Mouse (Mus musculus) liver (tissue): ENCODE measurements around the gene Idi1.
"Not testable (repeated sequence)": the region's sequence is repeated elsewhere in the genome, so short reads cannot be mapped to it uniquely, and the experiment has no call there.

Source experiments
- DNase-seq: peaks from one replicate; pipeline ENCODE4 v3.0.0-alpha.2; 2020; ENCODE audit warnings: mixed read lengths

The Idi1 gene

DNA sequence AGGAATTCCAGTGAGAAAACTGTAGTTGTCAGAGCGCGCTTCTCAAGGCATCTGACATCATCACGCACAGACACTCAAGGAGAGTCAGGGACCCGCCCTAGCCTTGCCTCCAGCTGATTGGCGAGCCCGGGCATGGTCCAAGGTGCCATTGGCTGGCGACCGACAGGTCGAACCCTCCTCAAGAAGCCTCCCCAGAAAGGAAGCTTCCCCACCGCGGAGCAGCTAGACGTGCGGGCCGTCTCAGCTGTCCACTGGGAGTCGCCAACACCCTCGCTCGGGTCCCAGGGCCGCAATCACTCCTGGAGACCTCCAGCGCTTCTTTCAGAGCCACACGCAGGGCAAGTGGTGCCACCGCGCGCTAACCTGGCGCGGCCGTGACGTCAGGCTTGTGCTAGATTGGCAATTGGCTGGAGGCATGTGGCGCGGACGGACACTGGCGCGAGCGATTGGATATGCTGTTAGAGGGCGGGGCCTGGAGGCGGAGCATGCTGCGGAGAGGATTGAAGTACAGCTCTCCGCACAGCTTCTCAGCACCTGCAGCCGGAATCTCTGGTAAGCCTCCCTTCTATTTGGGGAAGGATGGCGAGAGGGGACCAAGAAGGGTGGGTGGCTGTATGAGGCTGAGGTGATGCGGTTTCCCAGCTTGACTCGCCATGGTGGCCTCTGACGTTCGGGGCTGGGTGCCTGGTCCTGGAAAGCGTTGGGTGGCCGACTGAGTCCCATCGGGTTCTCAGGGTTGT is at the start of gene Idi1:
Gene Idi1, plus strand, starts transcription at position 57 of the 740 bp plus-strand sequence.
- DNase-seq, result peak; percentile 98

DNA sequence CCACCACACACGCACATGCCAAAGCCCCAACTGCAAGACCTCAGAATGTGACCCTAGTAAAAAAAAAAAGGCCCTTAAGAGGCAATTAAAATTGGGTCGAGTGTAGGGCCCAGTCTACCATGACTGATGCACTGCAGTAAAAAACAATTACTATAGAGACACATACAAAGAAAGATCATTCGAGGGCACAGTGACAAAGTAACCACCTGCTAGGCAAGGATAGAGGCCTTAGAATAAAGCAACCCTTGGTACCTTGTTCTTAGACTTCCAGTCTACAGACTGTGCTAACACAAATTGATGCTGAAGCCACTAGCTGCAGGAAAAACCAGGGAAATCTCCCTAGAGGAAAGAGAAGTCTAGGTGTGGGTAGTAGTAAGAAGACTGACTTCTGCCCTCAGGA is 46.9 kb upstream of the Idi1 start:
- DNase-seq, result no peak

DNA sequence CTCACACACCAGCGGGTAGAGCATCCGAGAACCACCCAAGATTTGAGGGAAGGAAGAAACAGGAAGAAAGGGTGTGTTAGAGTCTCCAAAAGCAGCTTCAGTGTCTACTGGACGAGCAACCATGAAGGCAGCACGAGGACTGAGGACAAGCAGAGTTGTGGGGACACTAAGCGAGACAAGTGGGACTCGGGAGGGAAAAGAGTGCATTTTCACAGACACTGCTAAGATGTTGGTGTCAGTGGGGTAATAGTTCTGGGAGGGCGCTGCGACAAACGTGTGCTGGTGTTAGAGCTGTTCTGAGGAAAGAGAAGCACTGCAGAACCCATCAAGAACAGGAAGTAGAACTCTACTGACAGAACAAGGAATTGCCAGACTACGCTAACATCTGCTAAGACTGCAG is 46.2 kb upstream of the Idi1 start:
- DNase-seq, result no peak

DNA sequence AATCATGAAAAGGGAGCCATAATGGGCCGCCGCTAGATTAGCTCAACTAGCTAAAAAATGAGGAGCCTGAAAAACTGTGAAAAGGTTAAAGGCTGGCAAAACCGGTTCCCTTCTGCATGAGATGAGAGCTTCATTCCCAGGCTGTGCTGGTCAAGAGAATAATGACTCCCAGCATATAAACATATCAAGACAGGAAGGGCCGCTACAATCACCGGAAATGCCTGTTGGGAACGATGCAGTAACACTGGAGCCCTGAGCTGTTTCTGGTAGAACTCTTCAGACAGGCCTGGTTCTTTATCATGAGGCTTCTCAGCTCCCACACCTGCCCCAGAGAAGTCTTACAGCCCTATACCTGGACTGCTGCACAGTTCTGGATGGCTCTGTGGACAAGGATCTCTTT is 45.4 kb upstream of the Idi1 start:
- no peak for DNase-seq

DNA sequence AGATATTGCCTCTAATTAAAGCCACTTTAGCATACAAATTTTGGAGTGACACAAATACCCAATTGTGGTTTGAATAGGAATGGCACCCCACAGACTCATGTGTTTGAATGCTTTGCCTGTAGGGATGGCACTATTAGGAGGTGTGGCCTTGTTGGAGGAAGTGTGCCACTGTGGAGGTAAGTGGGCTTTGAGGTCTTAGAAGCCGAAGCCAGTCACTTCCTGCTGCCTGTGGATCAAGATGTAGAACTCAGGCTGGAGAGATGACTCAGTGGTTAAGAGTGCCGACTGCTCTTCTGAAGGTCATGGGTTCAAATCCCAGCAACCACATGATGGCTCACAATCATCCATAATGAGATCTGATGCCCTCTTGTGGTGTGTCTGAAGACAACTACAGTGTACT is 44.4 kb upstream of the Idi1 start:
- DNase-seq, result no peak

DNA sequence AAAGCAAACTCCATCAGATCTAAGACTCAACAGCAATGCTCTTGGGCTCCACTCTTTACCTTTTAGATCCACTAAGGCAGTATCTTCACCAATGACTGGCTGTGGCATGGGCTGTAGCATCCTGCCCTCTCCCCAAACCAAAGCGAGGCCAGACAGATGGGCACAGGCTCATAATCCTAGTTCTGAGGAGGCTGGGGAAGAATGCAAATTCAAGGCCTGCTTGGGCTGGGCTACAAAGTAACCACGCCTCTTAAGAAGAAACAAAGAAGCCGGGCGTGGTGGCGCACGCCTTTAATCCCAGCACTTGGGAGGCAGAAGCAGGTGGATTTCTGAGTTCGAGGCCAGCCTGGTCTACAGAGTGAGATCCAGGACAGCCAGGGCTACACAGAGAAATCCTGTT is 43.5 kb upstream of the Idi1 start:
- not testable (repeated sequence) for DNase-seq

DNA sequence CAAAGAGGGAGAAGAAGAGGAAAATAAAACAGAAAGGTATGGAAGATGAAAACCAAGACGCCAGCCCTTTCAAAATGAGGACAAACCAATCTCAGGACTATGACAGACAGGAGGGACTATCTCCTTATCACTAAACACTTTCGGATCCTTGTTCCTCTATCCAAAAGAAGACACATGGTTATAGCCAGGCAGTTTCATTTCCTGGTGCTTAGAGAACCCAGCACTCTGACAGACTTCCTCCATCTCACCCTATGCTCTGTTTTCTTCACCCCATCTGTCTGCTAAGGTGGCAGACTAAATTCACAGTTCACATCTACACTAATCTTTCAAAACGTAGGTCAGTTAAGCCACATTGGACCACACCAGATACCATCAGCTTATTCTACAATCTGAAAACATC is 43.0 kb upstream of the Idi1 start:
- DNase-seq, result no peak

DNA sequence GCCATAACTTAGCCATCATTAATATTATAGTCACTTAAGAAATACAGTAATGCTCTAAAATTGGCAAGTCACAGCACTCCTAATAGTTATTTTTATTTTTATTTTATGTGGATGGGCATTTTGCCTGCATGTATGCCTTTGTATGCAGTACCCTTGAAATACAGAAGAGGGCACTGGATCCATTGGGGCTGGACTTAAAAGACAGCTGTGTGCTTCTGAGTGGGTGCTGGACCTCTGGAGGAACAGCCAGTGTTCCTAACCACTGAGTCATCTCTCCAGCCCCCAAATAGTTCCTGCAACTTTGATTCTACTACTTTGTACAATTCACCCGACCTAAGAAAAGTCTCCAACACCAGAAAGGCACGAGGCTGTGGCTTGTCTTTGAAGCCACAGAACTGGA is 37.6 kb upstream of the Idi1 start:
- DNase-seq, result no peak

DNA sequence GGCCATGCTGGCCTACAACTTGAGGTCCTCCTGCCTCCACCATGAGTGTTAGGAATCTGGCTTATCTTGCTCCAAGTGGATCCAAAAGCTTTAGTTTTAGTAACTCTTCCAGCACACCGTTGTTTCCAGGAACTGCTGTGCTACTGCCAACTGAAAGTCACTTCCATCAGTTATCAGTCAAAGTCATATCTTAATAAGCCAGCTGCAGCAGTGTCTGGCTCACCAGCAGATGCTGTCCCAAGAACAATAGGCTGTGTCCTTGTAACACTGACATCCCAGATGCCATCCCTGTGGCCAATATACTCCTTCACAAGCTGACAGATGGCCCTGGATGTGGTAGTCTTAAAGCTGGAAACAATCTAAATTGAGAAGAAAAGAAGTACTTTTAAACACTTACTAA is 36.0 kb upstream of the Idi1 start:
- peak; percentile 40 for DNase-seq

DNA sequence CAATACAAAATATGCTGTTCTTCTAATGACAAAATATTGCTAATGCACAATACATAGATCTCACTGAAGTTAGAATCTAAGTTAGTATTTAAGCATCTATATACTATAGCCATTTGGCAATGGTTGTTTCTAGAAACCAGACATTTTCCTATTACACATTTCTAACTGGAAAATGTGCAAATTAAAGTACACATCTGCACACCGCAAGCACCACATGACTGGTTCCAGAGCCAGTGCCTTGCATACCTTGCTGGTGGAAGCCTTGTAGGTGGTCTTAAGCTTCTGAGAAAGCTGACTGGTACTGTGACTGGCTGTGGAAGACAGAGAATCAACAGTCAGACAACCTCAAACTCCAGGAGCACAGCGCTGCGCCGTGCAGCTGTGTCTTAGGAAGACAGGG is 31.9 kb upstream of the Idi1 start:
- DNase-seq, result no peak

DNA sequence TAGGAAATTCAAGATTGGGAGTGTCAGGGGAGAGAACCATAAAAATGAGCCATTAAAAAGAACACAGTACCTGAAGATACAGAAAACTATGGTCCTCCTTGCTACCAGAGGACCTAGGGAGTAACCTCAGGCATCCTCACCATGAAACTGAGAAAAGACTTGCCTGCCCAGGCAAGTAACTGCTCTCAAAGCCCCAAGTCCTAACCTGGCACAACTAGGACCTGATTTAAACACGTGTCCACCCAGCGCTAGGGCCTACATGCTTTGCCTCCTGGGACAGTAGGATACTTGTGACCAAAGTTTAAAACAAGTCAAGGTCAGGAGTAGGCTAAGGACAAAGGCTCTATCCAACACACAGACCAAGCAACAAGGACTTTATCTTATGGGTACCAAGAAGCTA is 30.5 kb upstream of the Idi1 start:
- no peak for DNase-seq

DNA sequence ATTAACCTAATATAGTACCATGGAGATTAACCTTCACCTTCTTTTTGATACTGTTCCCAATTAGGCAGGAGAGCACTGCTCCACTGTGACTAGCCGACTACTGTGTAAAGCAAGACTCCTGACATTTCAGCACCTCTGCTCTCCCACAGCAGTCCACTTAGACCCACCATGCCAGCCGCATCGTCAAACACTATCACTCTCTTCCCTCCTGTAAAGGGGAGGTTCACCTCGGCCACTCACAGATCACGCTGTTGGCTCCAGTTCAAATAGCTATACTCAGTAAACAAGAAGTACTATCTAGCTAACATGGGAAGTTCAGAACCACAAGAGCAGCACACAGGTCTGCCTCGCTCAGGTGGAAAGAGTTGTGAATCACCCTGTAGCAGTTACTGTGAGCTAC is 26.8 kb upstream of the Idi1 start:
- no peak for DNase-seq

DNA sequence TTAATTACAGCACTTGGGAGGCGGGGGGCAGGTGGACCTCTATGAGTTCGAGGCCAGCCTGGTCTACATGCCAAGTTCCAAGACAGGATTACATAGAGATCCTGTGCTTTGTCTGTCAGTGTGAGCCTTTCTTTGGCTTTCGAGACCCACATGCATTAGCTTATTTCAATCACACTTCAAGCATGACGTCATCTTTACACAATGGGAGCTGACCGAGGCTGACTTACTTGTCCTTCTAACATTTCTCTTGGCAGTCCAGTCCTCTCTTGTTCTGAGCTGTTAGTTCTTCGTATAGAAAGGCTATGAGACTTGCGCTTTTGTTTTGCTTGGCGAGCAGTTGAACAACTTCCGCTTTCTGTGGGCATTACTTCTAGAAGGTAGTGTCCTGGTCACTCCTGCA is 24.4 kb upstream of the Idi1 start:
- no peak for DNase-seq

DNA sequence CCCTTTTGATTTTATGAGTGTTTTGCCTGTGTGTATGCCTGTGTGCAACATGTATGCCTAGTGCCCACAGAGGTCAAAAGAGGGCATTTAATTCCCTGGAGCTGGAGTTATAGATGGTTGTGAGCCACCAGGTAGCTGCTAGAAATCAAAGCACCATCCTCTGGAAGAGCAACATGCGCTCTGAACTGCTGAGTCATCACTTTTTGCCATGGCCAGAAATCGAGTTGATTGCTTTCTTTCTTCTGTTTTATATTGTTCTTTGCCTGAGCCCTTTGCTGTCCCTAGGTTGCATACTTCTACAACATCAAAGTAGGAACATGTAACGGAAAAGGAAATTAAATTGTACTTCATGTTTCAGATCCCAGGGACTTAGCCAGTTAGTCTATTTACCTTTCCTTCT is 20.3 kb upstream of the Idi1 start:
- DNase-seq, result no peak

DNA sequence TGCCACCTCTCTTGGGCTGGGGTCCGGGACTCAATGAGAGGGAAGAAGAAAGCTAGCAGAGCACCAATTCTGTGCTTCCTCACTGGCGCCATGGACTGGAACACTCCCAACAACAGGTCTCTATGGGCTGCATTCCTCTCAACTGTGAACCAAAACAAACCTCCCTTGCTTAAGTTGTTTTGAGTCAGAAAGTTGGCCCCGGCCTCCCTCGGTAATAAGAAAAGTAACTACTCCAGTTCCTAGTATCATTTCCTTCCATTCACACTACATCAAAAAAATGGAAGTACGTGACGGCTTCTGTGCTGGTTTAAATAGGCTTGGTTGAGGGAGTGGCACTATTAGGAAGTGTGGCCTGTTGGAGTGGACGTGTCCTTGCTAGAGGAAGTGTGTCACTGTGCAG is 18.7 kb upstream of the Idi1 start:
- DNase-seq, result no peak

DNA sequence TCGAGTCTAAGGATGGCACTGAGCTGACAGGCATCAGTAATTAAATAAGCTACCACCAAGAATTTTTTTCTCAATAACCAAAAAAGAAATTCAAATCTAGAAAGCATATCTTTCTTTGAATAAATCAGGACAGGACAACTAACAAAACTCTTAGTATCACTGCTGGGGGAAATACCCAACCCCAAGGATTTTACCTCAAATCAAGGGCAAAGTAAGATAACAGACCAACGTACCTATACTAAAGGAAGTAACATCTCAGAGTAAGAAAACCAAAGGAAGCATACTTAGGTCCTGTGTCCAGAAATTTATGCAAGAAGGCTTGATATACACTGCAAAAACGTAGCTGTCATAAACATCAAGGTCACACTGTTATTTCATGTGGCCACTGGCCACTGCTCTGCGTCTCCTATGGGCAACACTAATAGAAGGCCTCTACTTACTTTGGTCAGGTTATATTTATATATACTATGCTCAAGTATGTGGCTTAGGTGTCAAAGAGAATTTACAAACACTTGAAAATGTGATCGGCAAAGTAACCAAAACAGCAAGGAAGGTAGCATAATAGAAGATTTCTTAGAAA is 15.6 kb upstream of the Idi1 start:
- DNase-seq, result no peak

DNA sequence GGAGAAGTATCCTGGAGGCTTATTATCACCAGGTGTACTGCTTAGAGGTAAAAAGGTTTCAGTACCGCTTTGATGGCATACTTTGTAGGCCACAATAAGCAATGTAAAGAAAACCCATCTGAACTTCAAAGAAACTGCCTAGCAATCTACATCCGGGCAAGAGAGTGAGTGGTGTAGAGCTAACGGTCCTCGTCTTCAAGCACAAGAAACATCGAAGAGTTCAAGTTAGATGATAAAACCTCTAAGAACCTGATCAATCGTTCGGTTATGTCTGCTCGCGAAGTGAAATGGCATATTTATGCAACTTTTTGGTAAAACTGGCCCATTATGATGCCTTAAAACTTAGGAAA is 15.2 kb upstream of the Idi1 start:
- DNase-seq, result no peak

DNA sequence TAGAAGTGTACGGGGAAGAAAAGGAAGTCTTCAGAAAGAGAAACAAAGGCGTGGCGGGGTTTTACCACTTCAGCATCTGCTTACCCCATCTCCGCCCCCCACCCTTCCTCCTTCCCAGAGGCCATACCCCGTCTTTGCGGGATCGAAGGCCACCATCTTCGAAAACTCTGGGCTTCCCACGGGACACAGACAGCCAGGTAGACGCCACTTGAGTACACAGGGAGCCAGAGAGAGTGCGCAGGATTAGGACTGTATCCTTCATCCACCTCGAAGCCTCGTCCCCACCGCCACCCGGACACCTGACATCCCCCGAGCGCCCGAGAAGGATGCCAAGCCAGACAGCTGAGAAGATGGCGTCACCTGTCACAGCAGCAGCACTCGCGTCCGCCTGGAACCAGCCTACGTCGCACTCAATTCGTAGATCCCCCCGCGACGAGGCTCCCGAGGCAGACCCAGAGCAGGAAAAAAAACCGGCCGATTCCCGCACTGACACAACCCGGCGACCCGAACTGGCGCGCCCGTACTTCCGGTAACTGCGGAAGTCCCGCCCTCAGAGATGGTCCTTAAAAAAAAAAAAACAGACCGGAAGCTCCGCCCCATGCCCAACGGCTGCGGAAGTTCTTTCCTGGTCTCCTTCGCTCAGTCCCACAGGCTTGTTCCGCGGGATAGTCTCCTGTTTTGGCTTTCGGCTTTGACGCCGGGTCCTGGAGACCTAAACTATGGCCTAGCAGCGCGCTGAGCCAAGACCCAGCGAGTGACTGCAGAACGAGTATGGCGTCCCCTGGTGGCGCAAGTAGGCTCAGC is 14.6 kb upstream of the Idi1 start:
- DNase-seq, result peak; percentile 88

DNA sequence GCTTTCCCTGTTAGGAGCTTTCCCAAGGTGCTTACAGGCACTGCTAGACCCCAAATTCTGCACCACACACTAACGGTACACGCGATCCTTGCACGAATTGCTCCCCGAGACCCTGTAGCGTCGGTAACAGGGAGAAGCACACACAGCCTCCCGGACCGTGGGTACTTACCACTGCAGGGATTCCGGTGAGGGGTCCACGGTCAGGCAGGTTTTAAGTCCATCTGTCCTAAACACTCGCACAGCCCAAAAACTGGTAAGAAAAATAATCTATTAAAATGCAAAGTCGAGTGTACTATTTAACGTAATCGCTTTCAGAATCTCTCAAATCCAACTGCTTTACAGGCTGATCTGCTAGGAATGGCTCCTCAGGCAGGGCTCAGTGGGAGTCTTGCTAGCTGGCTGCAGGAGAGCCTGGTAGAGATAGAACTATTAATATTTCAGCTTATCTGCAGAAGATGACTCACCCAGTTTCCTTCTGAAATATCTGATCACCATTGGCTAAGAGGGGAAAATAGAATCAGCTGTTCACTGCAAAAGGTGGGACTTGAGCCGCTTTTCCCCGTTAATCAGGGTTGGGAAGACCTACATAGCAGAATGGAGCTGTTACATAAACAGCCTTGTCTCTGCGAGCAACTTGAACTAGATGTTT is 13.9 kb upstream of the Idi1 start, which contains the start of gene Wdr37:
Gene Wdr37, minus strand, starts transcription at position 596 of the 649 bp plus-strand sequence.
- DNase-seq, result peak; percentile 60

DNA sequence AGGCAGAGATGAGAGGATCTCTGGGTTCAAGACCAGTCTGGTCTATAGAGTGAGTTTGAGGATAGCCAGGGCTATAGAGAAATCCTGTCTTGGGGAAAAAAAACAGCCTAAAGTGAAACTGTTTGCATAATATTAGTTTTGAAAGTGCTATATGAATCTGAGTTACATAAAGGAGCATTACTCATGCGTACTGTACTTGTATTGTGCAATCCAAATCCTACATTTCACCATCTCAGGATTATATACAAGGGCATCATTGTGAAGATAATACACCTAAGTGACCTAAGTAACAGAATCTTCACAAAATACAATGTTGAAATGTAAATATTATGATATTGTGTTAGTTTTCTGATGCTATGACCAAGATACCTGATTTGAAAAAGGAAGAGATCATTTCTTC is 11.5 kb upstream of the Idi1 start:
- DNase-seq, result no peak

DNA sequence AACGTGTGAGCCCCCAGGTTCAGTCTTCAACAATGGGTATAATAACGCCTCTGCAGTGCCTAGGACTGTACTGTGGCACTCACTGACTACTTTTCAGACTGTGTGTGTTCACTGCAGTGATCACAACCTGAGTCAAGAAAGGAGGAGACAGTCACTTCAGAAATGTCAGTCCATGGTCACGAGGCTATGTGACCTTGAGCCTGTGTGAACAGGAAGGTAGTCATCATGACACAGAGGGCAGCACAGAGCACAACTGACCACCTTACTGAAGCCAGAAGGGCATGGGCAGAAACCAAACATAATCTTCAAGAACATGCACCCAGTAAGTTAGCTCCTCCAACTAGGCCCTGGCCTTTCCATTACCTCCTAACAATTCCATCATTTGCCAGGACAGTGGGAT is 3.7 kb upstream of the Idi1 start:
- no peak for DNase-seq

DNA sequence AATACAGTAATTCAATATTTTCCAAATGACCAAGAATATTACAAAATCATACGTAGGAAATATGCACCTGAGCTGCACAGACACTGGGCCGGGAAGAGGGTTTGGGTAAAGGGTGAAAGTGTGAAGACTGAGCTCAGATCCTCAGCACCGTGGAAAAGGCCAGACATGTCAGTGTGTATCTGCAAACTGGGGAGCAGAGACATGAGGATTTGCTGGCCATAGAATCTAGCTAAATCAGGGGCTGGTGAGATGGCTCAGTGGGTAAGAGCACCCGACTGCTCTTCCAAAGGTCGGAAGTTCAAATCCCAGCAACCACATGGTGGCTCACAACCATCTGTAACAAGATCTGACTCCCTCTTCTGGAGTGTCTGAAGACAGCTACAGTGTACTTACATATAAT is 1.4 kb upstream of the Idi1 start:
- DNase-seq, result not testable (repeated sequence)

DNA sequence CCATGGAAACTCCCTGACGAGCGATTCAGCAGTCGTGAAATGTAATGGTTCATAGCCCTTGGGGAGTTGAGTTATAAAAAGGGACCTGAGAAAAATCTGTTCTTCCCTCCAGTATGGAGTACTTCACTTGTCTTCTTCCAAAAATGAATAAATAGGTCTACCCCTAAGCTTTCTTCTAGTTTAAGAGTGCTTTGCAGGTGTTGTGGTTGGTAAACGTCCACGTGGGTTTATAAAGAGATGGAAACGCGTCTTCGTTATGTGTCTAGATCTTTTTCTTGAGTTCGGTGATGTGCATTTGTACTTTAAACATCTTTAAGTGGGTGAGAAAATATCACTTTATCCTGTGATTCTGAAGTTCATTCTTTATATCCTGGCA is 872 bp downstream of the Idi1 start:
- DNase-seq, result no peak

DNA sequence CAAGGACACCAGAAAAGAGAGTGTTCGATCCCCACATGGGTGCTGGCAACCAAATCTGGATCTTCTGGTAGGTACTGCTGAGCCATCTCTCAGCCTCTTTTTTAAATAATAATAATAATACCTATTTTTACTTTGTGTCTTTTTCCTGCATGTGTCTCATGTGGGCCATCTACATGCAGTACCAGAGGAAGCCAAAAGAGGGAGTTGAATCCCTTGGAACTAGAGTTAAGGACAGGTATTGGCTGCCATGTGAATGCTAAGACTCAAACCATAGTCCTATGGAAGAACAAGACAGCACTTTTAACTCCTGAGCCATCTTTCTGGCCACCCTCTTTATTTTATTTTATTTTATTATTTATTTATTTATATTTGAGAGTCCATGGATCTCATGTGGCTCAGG is 3.3 kb downstream of the Idi1 start:
- DNase-seq, result peak; percentile 23
